ENCODE assay signal across 16 mouse cellular contexts in genomic region chr1:98554388-98554787, GRCm38 (mm10).
"Had no signal": no experiment of that assay in that cellular context is flagged by ENCODE, and none has a peak within 500 bp of the region (broad histone marks: within the 10 kb centered on the region; RNA-seq: fewer than 3 reads in every experiment).

No protein-coding gene starts in this region.

- DNase-seq: gastrocnemius, postnatal 10 days; gastrocnemius, postnatal 25 days; heart, adult 11 months; heart, adult 2 months; heart, postnatal 14 days; heart, postnatal 36 days; kidney, adult 18-20 months; kidney, adult 8-10 months; kidney, postnatal 10 days; kidney, postnatal 25 days; kidney, postnatal 4 days; liver had no signal

- ATAC-seq: hindbrain, embryonic 16.5 days; inflammation-experienced regulatory T-cells, adult 6 months; intestine, embryonic 15.5 days; intestine, postnatal 0 days had no signal
